Mouse (Mus musculus) fibroblast of lung, adult 2 months (primary cell): ENCODE data around the gene Wipf3.

Experiments
- DNase-seq: peaks from one replicate; pipeline ENCODE4 v3.0.0-alpha.2; 2011; ENCODE audit warnings: low read depth

Wipf3 gene

GRCm38 (mm10) chr6:54531048-54531481 is 101.7 kb downstream of the Wipf3 start:
- DNase-seq, result no peak

DNA sequence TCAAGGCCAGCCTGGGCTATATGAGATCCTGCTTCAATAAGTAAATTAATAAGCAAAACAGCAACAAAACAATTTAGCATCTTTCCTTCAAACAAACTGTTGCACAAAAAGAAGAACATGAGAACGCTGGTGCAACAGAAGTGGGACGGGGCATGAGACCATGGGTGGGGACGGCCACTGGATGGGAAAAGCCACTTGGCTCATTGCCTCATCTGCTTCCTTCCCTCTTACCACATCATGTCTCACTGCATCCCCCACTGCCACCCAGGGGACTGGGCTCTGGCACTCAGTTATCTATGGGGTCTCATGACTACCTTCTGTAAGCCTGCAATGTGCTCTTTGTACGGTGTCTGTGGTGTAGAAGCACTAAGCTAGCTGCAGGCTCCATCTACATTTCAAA is 106.1 kb downstream of the Wipf3 start:
- DNase-seq, result no peak

- no peak for DNase-seq
These were observed 107.7 kb downstream of the Wipf3 start for GRCm38 (mm10) chr6:54537053-54537452.

- DNase-seq, result no peak
These were observed 109.4 kb downstream of the Wipf3 start for GRCm38 (mm10) chr6:54538773-54539173.

DNA sequence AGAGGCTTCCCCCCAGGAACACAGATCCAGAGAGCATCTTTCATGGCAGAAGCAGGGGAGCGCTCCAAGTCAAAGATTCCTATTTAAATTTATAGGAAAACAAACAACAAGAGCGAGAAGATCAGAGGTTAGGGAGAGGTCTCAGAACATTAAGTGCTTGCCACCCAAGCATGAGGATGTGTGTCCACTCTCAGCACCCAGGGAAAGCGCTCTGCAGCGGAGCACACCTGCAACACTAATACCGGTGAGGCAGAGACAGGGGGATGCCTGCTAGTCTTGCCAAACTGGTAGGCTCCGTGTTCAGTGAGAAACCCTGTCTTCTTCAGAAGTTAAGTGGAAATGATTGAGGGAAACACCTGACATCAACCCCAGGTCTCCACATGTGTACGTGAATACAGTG is 110.0 kb downstream of the Wipf3 start:
- DNase-seq, result no peak

DNA sequence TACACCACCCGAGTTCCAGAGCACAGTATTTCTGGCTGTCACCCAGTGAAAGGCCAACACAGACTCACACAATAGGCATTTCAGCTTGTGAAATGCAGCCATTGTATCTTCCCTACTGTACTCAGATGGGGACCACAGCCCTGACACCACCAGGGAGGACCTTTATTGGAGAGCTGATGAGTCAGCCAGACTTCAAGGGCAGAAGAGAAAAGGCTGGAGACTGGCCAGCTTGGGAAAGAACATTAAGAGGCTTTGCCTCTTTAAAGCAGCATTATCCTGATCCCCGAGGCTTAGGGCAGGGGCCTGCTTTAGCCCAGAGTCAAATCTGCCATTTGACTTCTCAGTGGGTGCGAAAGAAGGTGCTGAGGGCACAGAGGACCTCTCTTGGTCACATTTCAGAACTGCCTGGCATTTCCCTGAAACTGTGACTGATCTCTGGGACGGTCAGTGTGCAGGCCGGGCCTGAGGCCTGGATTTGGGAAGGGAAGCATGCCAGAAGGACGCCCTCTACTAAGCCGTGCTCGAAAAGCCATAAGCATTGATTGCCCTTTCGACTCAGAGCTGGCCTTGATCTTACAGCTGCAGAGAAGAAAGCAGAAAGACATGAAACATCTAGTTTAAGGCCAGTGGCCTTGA is 111.0 kb downstream of the Wipf3 start:
- no peak for DNase-seq

GRCm38 (mm10) chr6:54542836-54543235 is 113.4 kb downstream of the Wipf3 start:
- no peak for DNase-seq

DNA sequence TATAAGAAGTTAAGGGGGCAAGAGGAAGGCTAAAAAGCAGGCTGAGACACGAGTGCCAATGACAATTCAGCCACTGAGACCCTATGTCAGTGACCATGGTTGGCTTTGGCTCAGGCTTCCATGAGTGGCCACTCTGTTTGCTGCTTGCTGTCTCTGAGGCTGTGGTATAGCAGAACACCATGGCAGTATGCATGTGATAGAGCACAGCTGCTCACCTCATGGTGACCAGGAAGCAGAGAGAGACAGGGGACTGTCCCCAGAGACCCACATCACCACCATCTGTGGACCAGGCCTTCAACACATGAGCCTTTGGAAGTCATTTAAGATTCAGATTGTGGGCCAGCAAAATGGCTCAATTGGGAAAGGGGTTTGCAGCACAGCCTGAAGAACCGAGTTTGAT is 114.2 kb downstream of the Wipf3 start:
- DNase-seq, result no peak

GRCm38 (mm10) chr6:54548314-54549019 is 119.1 kb downstream of the Wipf3 start:
- no peak for DNase-seq

- DNase-seq, result no peak
These were observed 119.9 kb downstream of the Wipf3 start for GRCm38 (mm10) chr6:54549311-54549710.

- no peak for DNase-seq
These were observed 121.5 kb downstream of the Wipf3 start for GRCm38 (mm10) chr6:54550801-54551323.

DNA sequence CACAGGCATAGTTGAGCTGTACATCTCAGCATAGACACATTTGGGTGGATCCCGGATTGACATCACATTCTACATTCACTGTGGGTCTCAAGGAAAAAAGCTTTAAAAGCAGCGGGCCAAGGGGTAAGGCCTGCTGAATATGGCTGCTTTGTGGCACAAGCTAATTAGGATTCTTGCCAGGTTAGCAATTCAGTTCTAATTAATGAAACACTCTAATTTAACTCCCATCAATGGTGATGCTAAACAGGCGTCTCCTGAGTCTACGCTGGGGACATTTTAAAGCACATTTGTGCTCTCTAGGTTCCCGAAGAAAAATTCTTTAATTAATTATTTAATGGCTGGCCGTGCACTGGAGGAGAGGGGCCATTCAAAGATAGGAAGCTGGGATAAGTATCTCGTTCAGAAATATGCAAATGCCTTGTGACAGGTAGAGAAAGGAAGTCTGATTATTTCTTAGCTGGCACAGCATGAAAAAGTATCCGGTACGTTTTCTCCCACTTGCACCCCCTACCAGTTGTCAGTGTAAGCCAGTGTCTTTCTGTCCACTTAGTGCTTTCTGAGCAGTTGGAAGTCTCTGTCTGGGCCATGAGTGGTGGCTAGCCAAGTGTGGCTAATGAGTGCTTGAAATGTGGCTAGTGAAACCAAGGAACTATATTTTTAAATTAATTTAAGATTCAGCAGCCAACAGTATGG is 123.5 kb downstream of the Wipf3 start:
- no peak for DNase-seq
